Mouse (Mus musculus): ENCODE data around the gene Cltc.

GRCm38 (mm10) chr11:86653446-86653845 lies 103.9 kb downstream of the Cltc start:
- TF ChIP-seq ZNF384 (IDR thresholded peaks at IDR 0.05; ENCODE audit: low read depth, low read length) = no peak
- no peak for TF ChIP-seq HCFC1 (IDR thresholded peaks at IDR 0.05; ENCODE audit: borderline replicate concordance, insufficient read depth, low read length)
- no peak for TF ChIP-seq ZC3H11A (IDR thresholded peaks at IDR 0.05; ENCODE audit: borderline replicate concordance, low read depth, low read length)
- TF ChIP-seq CHD2 (IDR thresholded peaks at IDR 0.05; ENCODE audit: low read depth, low read length) = no peak
- TF ChIP-seq MAFK (IDR thresholded peaks at IDR 0.05; ENCODE audit: insufficient read depth, low read depth, low read length) = no peak
